Mouse (Mus musculus) testis, adult 10 weeks (tissue): ENCODE results near the gene Tmem117. TPM values are rescaled to one million over a fixed set of nuclear protein-coding genes. Genes with fewer than 3 reads are reported as not detected.

Experiments used
- polyA plus RNA-seq: library from polyadenylated mRNA; stranded (reverse); fragments of 350-450 nt; fragmentation: Illumina TruSeq; extraction: RNeasy Lipid Tissue Mini Kit (QIAGEN cat#74804); gene quantifications from one replicate; pipeline ENCODE4 v1.2.3, GENCODE M21; 2014; ENCODE audit warnings: low read depth, low replicate concordance

Tmem117 gene
- polyA plus RNA-seq, result 3.5 TPM

GRCm38 (mm10) chr15:94628830-94629601, at the start of gene Tmem117:
Gene Tmem117 (plus strand): TSS chr15:94629232.

GRCm38 (mm10) chr15:94589219-94590075, 39.6 kb upstream of the Tmem117 start, which contains the start of gene Twf1:
Gene Twf1 (minus strand): TSS chr15:94589889.

Other genes with a start within 250 kb of the Tmem117 start
- gene Adamts20, start 163.8 kb upstream of the Tmem117 start, polyA plus RNA-seq, result 1.8 TPM
- gene Pus7l, start 85.7 kb upstream of the Tmem117 start, polyA plus RNA-seq, result 3.9 TPM
- 2.1 TPM for gene Irak4, start 85.6 kb upstream of the Tmem117 start, polyA plus RNA-seq
- gene Twf1, start 39.3 kb upstream of the Tmem117 start, polyA plus RNA-seq, result 39.4 TPM